Mouse (Mus musculus) intestine, embryonic 16.5 days (tissue): ENCODE measurements at regions not wholly inside any gene's neighbourhood (a gene's known extent, or its start where the extent isn't known, plus 50 kb on each side); places are given as distances from the start of the nearest gene placed in this dataset.

ENCODE experiments used
- ATAC-seq: fragments of 200-750 bp; cut with Nextera tagmentation; 2 replicates; pipeline ENCODE4 v1.8.0; 2017; ENCODE audit warnings: moderate TSS enrichment, moderate library complexity
- H3K27ac ChIP-seq: fragments of 300-500 bp; sonication (generic); 2 replicates; pipeline ENCODE4 v1.5.1; 2014; ENCODE audit warnings: mild to moderate bottlenecking, low read length
- H3K27me3 ChIP-seq: fragments of 300-500 bp; sonication (generic); replicated peaks from 2 replicates; pipeline ENCODE4 v1.6.1; 2014; ENCODE audit warnings: low read length, control low read depth, mixed read lengths; ENCODE audit not compliant: control insufficient read depth, insufficient read depth
- H3K36me3 ChIP-seq: fragments of 300-500 bp; sonication (generic); 2 replicates; pipeline ENCODE4 v1.6.1; 2014; ENCODE audit warnings: low read length, control low read depth; ENCODE audit not compliant: control insufficient read depth, insufficient read depth
- H3K4me1 ChIP-seq: fragments of 300-500 bp; sonication (generic); 2 replicates; pipeline ENCODE4 v1.6.1; 2014; ENCODE audit warnings: low read length, control low read depth, mixed read lengths; ENCODE audit not compliant: control insufficient read depth, insufficient read depth
- H3K4me2 ChIP-seq: fragments of 300-500 bp; sonication (generic); 2 replicates; pipeline ENCODE4 v1.6.1; 2014; ENCODE audit warnings: low read depth, low read length, control low read depth
- H3K4me3 ChIP-seq: fragments of 300-500 bp; sonication (generic); 2 replicates; pipeline ENCODE4 v1.5.1; 2014; ENCODE audit warnings: mild to moderate bottlenecking, low read length
- H3K9ac ChIP-seq: fragments of 300-500 bp; sonication (generic); 2 replicates; pipeline ENCODE4 v1.6.1; 2014; ENCODE audit warnings: low read depth, low read length
- H3K9me3 ChIP-seq: fragments of 300-500 bp; sonication (generic); 2 replicates; pipeline ENCODE4 v1.6.1; 2016; ENCODE audit warnings: low read length, control low read depth; ENCODE audit not compliant: control insufficient read depth
- WGBS: fragments of 180-500 bp; shearing (Covaris S2); extraction: QIAGEN DNeasy Blood & Tissue Kit; methylation state at CpG from one replicate; pipeline ENCODE4 v1.1.7; 2014; 5-methylcytosine and 5-hydroxymethylcytosine counted together

- no peak for ATAC-seq
- H3K9ac ChIP-seq = no peak overlapping the region
- H3K4me1 ChIP-seq = no peaks in the 10 kb centered on the region
- WGBS = 85% methylated on average over 8 of the region's 8 CpGs
- H3K4me2 ChIP-seq = no peak overlapping the region
- no peaks in the 10 kb centered on the region for H3K36me3 ChIP-seq
- no peaks in the 10 kb centered on the region for H3K27me3 ChIP-seq
- no peak overlapping the region for H3K27ac ChIP-seq
- no peaks in the 10 kb centered on the region for H3K9me3 ChIP-seq
- no peak overlapping the region for H3K4me3 ChIP-seq
Observed at GRCm38 (mm10) chr7:136530006-136530785, 364.2 kb upstream of the Mgmt start.

- Histone ChIP-seq H3K4me1 (no peaks in the 10 kb centered on the region), H3K4me2 (no peak overlapping the region), H3K9me3 (no peaks in the 10 kb centered on the region), H3K27ac (no peak overlapping the region), H3K9ac (no peak overlapping the region), H3K27me3 (no peaks in the 10 kb centered on the region), H3K36me3 (no peaks in the 10 kb centered on the region), H3K4me3 (no peak overlapping the region)
- 64% methylated on average over 7 of the region's 7 CpGs for WGBS
- ATAC-seq = no peak
Observed at GRCm38 (mm10) chr7:136531301-136531700, 363.1 kb upstream of the Mgmt start.

GRCm38 (mm10) chr7:136541876-136542655, 352.3 kb upstream of the Mgmt start:
- H3K27me3 ChIP-seq = no peaks in the 10 kb centered on the region
- no peak overlapping the region for H3K4me2 ChIP-seq
- no peak for ATAC-seq
- H3K4me1 ChIP-seq = no peaks in the 10 kb centered on the region
- no peak overlapping the region for H3K27ac ChIP-seq
- no peak overlapping the region for H3K9ac ChIP-seq
- no peaks in the 10 kb centered on the region for H3K9me3 ChIP-seq
- H3K4me3 ChIP-seq = no peak overlapping the region
- H3K36me3 ChIP-seq = no peaks in the 10 kb centered on the region

- ATAC-seq = no peak
- no peak overlapping the region for H3K4me2 ChIP-seq
- H3K36me3 ChIP-seq = no peaks in the 10 kb centered on the region
- H3K27me3 ChIP-seq = no peaks in the 10 kb centered on the region
- H3K4me1 ChIP-seq = no peaks in the 10 kb centered on the region
- H3K9me3 ChIP-seq = no peaks in the 10 kb centered on the region
- 74% methylated on average over 7 of the region's 7 CpGs for WGBS
- H3K9ac ChIP-seq = no peak overlapping the region
- H3K27ac ChIP-seq = no peak overlapping the region
- H3K4me3 ChIP-seq = no peak overlapping the region
Observed at GRCm38 (mm10) chr7:136542896-136543295, 351.5 kb upstream of the Mgmt start.

GRCm38 (mm10) chr7:136547837-136548236, 346.6 kb upstream of the Mgmt start:
- Histone ChIP-seq H3K27ac (no peak overlapping the region), H3K9ac (no peak overlapping the region), H3K27me3 (no peaks in the 10 kb centered on the region), H3K36me3 (no peaks in the 10 kb centered on the region), H3K4me2 (no peak overlapping the region), H3K9me3 (no peaks in the 10 kb centered on the region), H3K4me1 (no peaks in the 10 kb centered on the region), H3K4me3 (no peak overlapping the region)
- ATAC-seq = no peak
- WGBS = 44% methylated on average over 3 of the region's 3 CpGs

GRCm38 (mm10) chr7:136556436-136556835, 338.0 kb upstream of the Mgmt start:
- H3K27me3 ChIP-seq = no peaks in the 10 kb centered on the region
- H3K36me3 ChIP-seq = no peaks in the 10 kb centered on the region
- no peaks in the 10 kb centered on the region for H3K4me1 ChIP-seq
- no peak overlapping the region for H3K4me2 ChIP-seq
- no peak overlapping the region for H3K9ac ChIP-seq
- H3K9me3 ChIP-seq = no peaks in the 10 kb centered on the region
- no peak overlapping the region for H3K4me3 ChIP-seq
- ATAC-seq = no peak
- H3K27ac ChIP-seq = no peak overlapping the region
- 40% methylated on average over 4 of the region's 4 CpGs for WGBS

- H3K4me2 ChIP-seq = no peak overlapping the region
- H3K27me3 ChIP-seq = no peaks in the 10 kb centered on the region
- 84% methylated on average over 6 of the region's 6 CpGs for WGBS
- H3K9ac ChIP-seq = no peak overlapping the region
- H3K4me1 ChIP-seq = no peaks in the 10 kb centered on the region
- H3K27ac ChIP-seq = no peak overlapping the region
- no peak overlapping the region for H3K4me3 ChIP-seq
- H3K36me3 ChIP-seq = no peaks in the 10 kb centered on the region
- no peak for ATAC-seq
- no peaks in the 10 kb centered on the region for H3K9me3 ChIP-seq
Observed at GRCm38 (mm10) chr7:136559536-136559935, 334.9 kb upstream of the Mgmt start.

- no peak overlapping the region for H3K4me2 ChIP-seq
- H3K4me3 ChIP-seq = no peak overlapping the region
- no peak for ATAC-seq
- WGBS = 57% methylated on average over 7 of the region's 7 CpGs
- no peaks in the 10 kb centered on the region for H3K27me3 ChIP-seq
- no peak overlapping the region for H3K27ac ChIP-seq
- H3K9me3 ChIP-seq = no peaks in the 10 kb centered on the region
- no peak overlapping the region for H3K9ac ChIP-seq
- H3K36me3 ChIP-seq = no peaks in the 10 kb centered on the region
- no peaks in the 10 kb centered on the region for H3K4me1 ChIP-seq
Observed at GRCm38 (mm10) chr7:136570911-136571310, 323.5 kb upstream of the Mgmt start.

- 51% methylated on average over 12 of the region's 12 CpGs for WGBS
- Histone ChIP-seq H3K4me3 (no peak overlapping the region), H3K27ac (no peak overlapping the region), H3K4me2 (no peak overlapping the region), H3K4me1 (no peaks in the 10 kb centered on the region), H3K36me3 (no peaks in the 10 kb centered on the region), H3K9ac (no peak overlapping the region), H3K27me3 (peaks cover 7% of the 10 kb centered on the region), H3K9me3 (no peaks in the 10 kb centered on the region)
- ATAC-seq = no peak
Observed at GRCm38 (mm10) chr7:136581896-136582295, 312.5 kb upstream of the Mgmt start.
